Mouse (Mus musculus) CH12.LX (cell line): ENCODE measurements around the gene Pmf1. TPM values are rescaled to one million over a fixed set of nuclear protein-coding genes. Genes with fewer than 3 reads are reported as not detected.

Experiments
- DNase-seq: peaks from one replicate; pipeline ENCODE4 v3.0.0-alpha.2; 2013; ENCODE audit errors: extremely low read depth
- H3K27ac ChIP-seq: 2 replicates; pipeline ENCODE4 v1.5.1; 2012; ENCODE audit warnings: low read depth, mild to moderate bottlenecking, control low read depth, moderate library complexity; ENCODE audit not compliant: insufficient read depth
- H3K27me3 ChIP-seq: replicated peaks from 2 replicates; pipeline ENCODE3; 2012; ENCODE audit warnings: inconsistent platforms
- H3K36me3 ChIP-seq, 2 experiments: replicated peaks in 1 of 2; 2 replicates each; pipeline versions ENCODE3 to v1.6.1; 2012; ENCODE audit warnings: inconsistent platforms in 1 of 2, low read length in 1 of 2, mild to moderate bottlenecking in 1 of 2, mixed read lengths in 1 of 2, moderate library complexity in 1 of 2; ENCODE audit not compliant: control insufficient read depth in 1 of 2, insufficient read depth in 1 of 2
- H3K4me1 ChIP-seq, 2 experiments: 2 replicates each; pipeline ENCODE4 v1.6.1; 2012; ENCODE audit warnings: inconsistent platforms in 1 of 2, moderate library complexity in 1 of 2; ENCODE audit not compliant: insufficient read depth in 2 of 2, control insufficient read depth in 1 of 2
- H3K4me2 ChIP-seq: 2 replicates; pipeline ENCODE4 v1.6.1; 2012; ENCODE audit warnings: low read depth, mild to moderate bottlenecking, control low read depth; ENCODE audit not compliant: poor library complexity, insufficient read depth, severe bottlenecking
- H3K4me3 ChIP-seq, 3 experiments: fragments of 150-350 bp in 1 of 3; sonication (generic) in 1 of 3; replicated peaks in 1 of 3; 2 replicates each; pipeline versions ENCODE3 to v1.5.1; 2011 to 2012; ENCODE audit warnings: low read depth in 2 of 3, low read length in 2 of 3, mild to moderate bottlenecking in 2 of 3, moderate library complexity in 2 of 3, control low read depth in 1 of 3, improper control_type of control experiment in 1 of 3, inconsistent platforms in 1 of 3, mixed read lengths in 1 of 3; ENCODE audit not compliant: poor library complexity in 1 of 3
- H3K79me2 ChIP-seq: replicated peaks from 2 replicates; pipeline ENCODE4 v1.6.1; 2012; ENCODE audit warnings: mild to moderate bottlenecking, moderate library complexity; ENCODE audit not compliant: control insufficient read depth, poor library complexity, insufficient read depth, severe bottlenecking; ENCODE audit errors: extremely low read depth
- H3K9ac ChIP-seq: 2 replicates; pipeline ENCODE4 v1.6.1; 2012; ENCODE audit warnings: low read depth, mild to moderate bottlenecking, control low read depth, moderate library complexity; ENCODE audit not compliant: insufficient read depth
- H3K9me3 ChIP-seq: replicated peaks from 2 replicates; pipeline ENCODE3; 2012; ENCODE audit warnings: low read length, inconsistent platforms, mixed read lengths
- CHD1 ChIP-seq: IDR thresholded peaks from 2 replicates; pipeline ENCODE4 v1.6.1; 2012; ENCODE audit warnings: low read depth, low read length, improper control_type of control experiment, inconsistent platforms
- ELF1 ChIP-seq: IDR thresholded peaks from 2 replicates; pipeline ENCODE4 v1.6.1; 2014; ENCODE audit warnings: low read depth, mild to moderate bottlenecking, inconsistent platforms, low read length, improper control_type of control experiment
- EP300 ChIP-seq: IDR thresholded peaks from 2 replicates; pipeline ENCODE4 v1.6.1; 2011; ENCODE audit warnings: low read length, improper control_type of control experiment
- GABPA ChIP-seq: IDR thresholded peaks from 2 replicates; pipeline ENCODE4 v1.6.1; 2012; ENCODE audit warnings: low read depth, low read length, improper control_type of control experiment, inconsistent platforms; ENCODE audit not compliant: insufficient replicate concordance
- HCFC1 ChIP-seq: IDR thresholded peaks from 2 replicates; pipeline ENCODE4 v1.6.1; 2012; ENCODE audit warnings: low read depth, mild to moderate bottlenecking, inconsistent platforms, low read length, improper control_type of control experiment
- JUN ChIP-seq: IDR thresholded peaks from 2 replicates; pipeline ENCODE4 v1.6.1; 2011; ENCODE audit warnings: low read depth, mild to moderate bottlenecking, low read length, improper control_type of control experiment, moderate library complexity; ENCODE audit not compliant: insufficient read depth
- JUND ChIP-seq: conservative IDR thresholded peaks from 2 replicates; pipeline ENCODE4 v1.6.1; 2011; ENCODE audit warnings: low read depth, low read length, improper control_type of control experiment
- KAT2A ChIP-seq: IDR thresholded peaks from 2 replicates; pipeline ENCODE4 v1.6.1; 2012; ENCODE audit warnings: low read length, improper control_type of control experiment, inconsistent platforms; ENCODE audit not compliant: insufficient replicate concordance
- MAFK ChIP-seq: IDR thresholded peaks from 2 replicates; pipeline ENCODE4 v1.6.1; 2011; ENCODE audit warnings: low read length, improper control_type of control experiment; ENCODE audit not compliant: insufficient replicate concordance
- MEF2A ChIP-seq: IDR thresholded peaks from 2 replicates; pipeline ENCODE4 v1.6.1; 2014; ENCODE audit warnings: low read depth, mild to moderate bottlenecking, inconsistent platforms, low read length, improper control_type of control experiment, borderline replicate concordance
- MXI1 ChIP-seq: IDR thresholded peaks from 2 replicates; pipeline ENCODE4 v1.6.1; 2011; ENCODE audit warnings: mild to moderate bottlenecking, low read depth, low read length, improper control_type of control experiment
- MYC ChIP-seq: IDR thresholded peaks from 2 replicates; pipeline ENCODE4 v1.6.1; 2011; ENCODE audit warnings: low read depth, mild to moderate bottlenecking, improper control_type of control experiment, low read length
- PAX5 ChIP-seq: IDR thresholded peaks from 2 replicates; pipeline ENCODE4 v1.6.1; 2012; ENCODE audit warnings: low read length, inconsistent platforms, mixed read lengths
- POLR2A ChIP-seq: IDR thresholded peaks from 2 replicates; pipeline ENCODE4 v1.6.1; 2011; ENCODE audit warnings: low read depth, mild to moderate bottlenecking, improper control_type of control experiment, low read length
- RAD21 ChIP-seq: IDR thresholded peaks from 2 replicates; pipeline ENCODE4 v1.6.1; 2011; ENCODE audit warnings: low read depth, mild to moderate bottlenecking, low read length, improper control_type of control experiment, moderate library complexity
- TCF12 ChIP-seq: IDR thresholded peaks from 2 replicates; pipeline ENCODE4 v1.6.1; 2014; ENCODE audit warnings: low read depth, mild to moderate bottlenecking, inconsistent platforms, low read length, improper control_type of control experiment
- UBTF ChIP-seq: IDR thresholded peaks from 2 replicates; pipeline ENCODE4 v1.6.1; 2012; ENCODE audit warnings: low read depth, mild to moderate bottlenecking, inconsistent platforms, low read length, improper control_type of control experiment, moderate library complexity
- USF1 ChIP-seq: IDR thresholded peaks from 2 replicates; pipeline ENCODE4 v1.6.1; 2014; ENCODE audit warnings: low read depth, mild to moderate bottlenecking, inconsistent platforms, low read length, improper control_type of control experiment
- ZC3H11A ChIP-seq: IDR thresholded peaks from 2 replicates; pipeline ENCODE4 v1.6.1; 2012; ENCODE audit warnings: low read depth, mild to moderate bottlenecking, inconsistent platforms, low read length, improper control_type of control experiment
- ZKSCAN1 ChIP-seq: IDR thresholded peaks from 2 replicates; pipeline ENCODE4 v1.6.1; 2012; ENCODE audit warnings: low read depth, inconsistent platforms, low read length, improper control_type of control experiment, borderline replicate concordance
- ZMIZ1 ChIP-seq: IDR thresholded peaks from 2 replicates; pipeline ENCODE4 v1.6.1; 2012; ENCODE audit warnings: low read depth, mild to moderate bottlenecking, inconsistent platforms, low read length, improper control_type of control experiment
- ZNF384 ChIP-seq: IDR thresholded peaks from 2 replicates; pipeline ENCODE4 v1.6.1; 2012; ENCODE audit warnings: low read depth, low read length, improper control_type of control experiment, inconsistent platforms
- dilution Hi-C: fragments of 300-500 bp; cut with MboI; formaldehyde crosslinking; loops from 2 replicates; pipeline ENCODE4 v1.14.3; 2020; ENCODE audit warnings: low sequenced_read_pairs; ENCODE audit not compliant: extremely low pct_unique_long_range_greater_than_20kb, extremely low pct_ligation_motif_present
- in situ Hi-C: fragments of 300-500 bp; cut with MboI; formaldehyde crosslinking; loops from 3 replicates; pipeline ENCODE4 v1.14.3; 2019; ENCODE audit warnings: low sequenced_read_pairs, low pct_ligation_motif_present, low pct_unique_long_range_greater_than_20kb, mixed read lengths
- polyA plus RNA-seq: library from polyadenylated mRNA; unstranded; fragments of >175 nt; gene quantifications from 2 replicates; pipeline ENCODE4 v1.2.1, GENCODE M21; 2012; ENCODE audit warnings: low read depth; ENCODE audit not compliant: insufficient read length
- total RNA-seq, 2 experiments: library from RNA; depleted of rRNA; stranded (reverse); fragments of 300-350 nt in 1 of 2; fragments of >200 nt in 1 of 2; gene quantifications; 2 replicates each; pipeline ENCODE4 v1.2.3; 2012 to 2014

The Pmf1 gene
- total and polyA plus RNA-seq, 3 experiments: 99.9 to 144 (median 104) TPM

- in situ Hi-C loops (no loop called here), dilution Hi-C loops (no loop called here)
- Histone ChIP-seq H3K4me3 (no peak overlapping the region), H3K4me2 (no peak overlapping the region), H3K79me2 (no peaks in the 10 kb centered on the region), H3K9me3 (no peaks in the 10 kb centered on the region), H3K4me1 (no peaks in the 10 kb centered on the region), H3K36me3 (peaks cover 39 to 70% of the 10 kb centered on the region in 2 experiments), H3K27me3 (no peaks in the 10 kb centered on the region), H3K9ac (no peak overlapping the region), H3K27ac (no peak overlapping the region)
- no peak for TF ChIP-seq JUN
- TF ChIP-seq POLR2A: 0 out of 2 replicates have a peak, but pooled peaks have one; percentile 14
- TF ChIP-seq MAFK: no peak
- no peak for TF ChIP-seq JUND
- TF ChIP-seq ZKSCAN1: no peak
- no peak for DNase-seq
Observed at GRCm38 (mm10) chr3:88363700-88364099, 46.4 kb downstream of the Pmf1 start.

- dilution Hi-C loops: no loop called here
- no peaks in the 10 kb centered on the region for H3K4me1 ChIP-seq
- no peaks in the 10 kb centered on the region for H3K9me3 ChIP-seq
- no peaks in the 10 kb centered on the region for H3K27me3 ChIP-seq
- H3K27ac ChIP-seq: no peak overlapping the region
- H3K36me3 ChIP-seq: peaks cover 57 to 89% of the 10 kb centered on the region in 2 experiments
- in situ Hi-C loops: no loop called here
- no peak overlapping the region for H3K4me3 ChIP-seq
- TF ChIP-seq GABPA (no peak), ZKSCAN1 (no peak), ZC3H11A (no peak), ZMIZ1 (no peak), POLR2A (no peak), ELF1 (no peak), UBTF (no peak), MXI1 (no peak), CHD1 (no peak), TCF12 (no peak)
- no peak overlapping the region for H3K9ac ChIP-seq
- no peak for DNase-seq
- H3K4me2 ChIP-seq: no peak overlapping the region
- H3K79me2 ChIP-seq: no peaks in the 10 kb centered on the region
Observed at GRCm38 (mm10) chr3:88361612-88362313, 48.4 kb downstream of the Pmf1 start.

DNA sequence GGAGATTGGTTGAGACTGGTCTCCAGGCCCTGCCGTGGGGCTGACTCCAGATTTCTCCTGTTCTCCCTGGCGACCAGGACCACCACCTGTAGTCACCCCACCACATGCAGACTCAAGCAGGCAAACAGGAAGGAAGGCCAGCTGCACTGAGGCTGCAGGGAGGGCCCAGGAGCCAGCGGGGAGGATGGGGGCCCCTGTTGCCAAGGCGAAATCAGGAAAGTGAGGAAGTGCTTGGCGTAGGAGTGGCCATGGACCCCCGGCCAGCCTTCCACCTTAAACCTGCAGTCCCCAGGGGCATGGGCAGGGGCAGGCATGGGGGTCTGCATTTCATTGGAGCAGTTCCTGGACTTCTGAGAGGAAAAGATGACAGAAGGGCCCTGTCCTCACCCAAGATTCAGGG is 49.0 kb downstream of the Pmf1 start:
- Histone ChIP-seq H3K9ac (no peak overlapping the region), H3K36me3 (peaks cover 63 to 94% of the 10 kb centered on the region in 2 experiments), H3K79me2 (no peaks in the 10 kb centered on the region), H3K27me3 (no peaks in the 10 kb centered on the region), H3K27ac (no peak overlapping the region), H3K4me1 (no peaks in the 10 kb centered on the region), H3K4me3 (no peak overlapping the region), H3K4me2 (no peak overlapping the region), H3K9me3 (no peaks in the 10 kb centered on the region)
- dilution Hi-C loops (no loop called here), in situ Hi-C loops (no loop called here)
- TF ChIP-seq KAT2A (no peak), USF1 (no peak), CHD1 (no peak), ZNF384 (no peak), ELF1 (no peak), PAX5 (no peak), RAD21 (no peak), POLR2A (no peak), JUN (no peak), MYC (no peak), MEF2A (no peak), EP300 (no peak), JUND (no peak), HCFC1 (no peak)
- no peak for DNase-seq
